Mouse (Mus musculus) 3T3-L1 (cell line): ENCODE measurements around the gene Gm17018.

Source experiments
- DNase-seq: peaks from one replicate; pipeline ENCODE4 v3.0.0-alpha.2; 2015; ENCODE audit warnings: low read depth, low spot score

The Gm17018 gene

GRCm38 (mm10) chr19:45549128-45549915, 11.1 kb upstream of the Gm17018 start:
- no peak for DNase-seq

- DNase-seq, result no peak
Observed at GRCm38 (mm10) chr19:45549948-45550347, 10.5 kb upstream of the Gm17018 start.

GRCm38 (mm10) chr19:45552187-45552586, 8.2 kb upstream of the Gm17018 start:
- DNase-seq, result no peak

GRCm38 (mm10) chr19:45554136-45554535, 6.3 kb upstream of the Gm17018 start:
- no peak for DNase-seq

GRCm38 (mm10) chr19:45565925-45566715, 5.7 kb downstream of the Gm17018 start:
- no peak for DNase-seq

GRCm38 (mm10) chr19:45567367-45567766, 7.0 kb downstream of the Gm17018 start:
- DNase-seq, result no peak

- DNase-seq, result no peak
Observed at GRCm38 (mm10) chr19:45573033-45573432, 12.6 kb downstream of the Gm17018 start.

GRCm38 (mm10) chr19:45573861-45574267, 13.4 kb downstream of the Gm17018 start:
- DNase-seq, result peak; percentile 86

GRCm38 (mm10) chr19:45574339-45574898, 14.0 kb downstream of the Gm17018 start:
- no peak for DNase-seq

GRCm38 (mm10) chr19:45574941-45575631, 14.7 kb downstream of the Gm17018 start:
- no peak for DNase-seq

- DNase-seq, result no peak
Observed at GRCm38 (mm10) chr19:45575632-45576001, 15.2 kb downstream of the Gm17018 start.

GRCm38 (mm10) chr19:45577141-45577750, 16.8 kb downstream of the Gm17018 start:
- DNase-seq, result no peak

GRCm38 (mm10) chr19:45578976-45579375, 18.6 kb downstream of the Gm17018 start:
- DNase-seq, result no peak

GRCm38 (mm10) chr19:45579416-45579815, 19.0 kb downstream of the Gm17018 start:
- DNase-seq, result no peak

GRCm38 (mm10) chr19:45580235-45580634, 19.8 kb downstream of the Gm17018 start:
- no peak for DNase-seq

GRCm38 (mm10) chr19:45581257-45581656, 20.8 kb downstream of the Gm17018 start:
- peak; percentile 76 for DNase-seq

GRCm38 (mm10) chr19:45582161-45582560, 21.7 kb downstream of the Gm17018 start:
- DNase-seq, result no peak

GRCm38 (mm10) chr19:45583136-45583535, 22.7 kb downstream of the Gm17018 start:
- no peak for DNase-seq

- no peak for DNase-seq
Observed at GRCm38 (mm10) chr19:45584856-45585620, 24.6 kb downstream of the Gm17018 start.

- no peak for DNase-seq
Observed at GRCm38 (mm10) chr19:45586850-45587249, 26.4 kb downstream of the Gm17018 start.
